ENCODE assay signal across 21 mouse cellular contexts in the genomic region with DNA sequence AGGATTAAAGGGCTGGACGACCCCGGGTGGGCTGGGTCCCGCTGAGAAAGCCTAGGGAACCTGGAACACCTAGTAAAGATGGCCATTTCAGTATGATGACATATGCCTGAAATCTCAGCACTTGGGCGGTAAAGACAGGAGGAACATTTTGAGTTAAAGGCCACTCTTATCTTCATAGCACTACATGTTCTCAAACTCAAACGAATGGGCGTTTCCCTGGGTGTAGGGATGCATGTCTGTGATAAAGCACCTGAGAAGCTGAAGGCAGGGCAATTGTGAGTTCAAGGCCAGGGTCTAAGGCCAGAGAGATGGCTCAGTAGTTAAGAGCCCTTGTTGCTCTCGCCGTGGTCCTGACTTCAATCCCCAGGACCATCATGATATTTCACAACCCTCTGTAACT.
"Had no signal": no experiment of that assay in that cellular context is flagged by ENCODE, and none has a peak within 500 bp of the region (broad histone marks: within the 10 kb centered on the region; RNA-seq: fewer than 3 reads in every experiment).

No protein-coding gene starts in this region.

- H3K27me3 ChIP-seq: heart, embryonic 12.5 days; hindbrain, embryonic 12.5 days; kidney, embryonic 15.5 days; limb, embryonic 12.5 days; liver, embryonic 12.5 days had no signal

- ATAC-seq: hindbrain, embryonic 16.5 days; intestine, embryonic 16.5 days; liver, embryonic 12.5 days had no signal

- H3K9ac ChIP-seq: heart, embryonic 12.5 days; hindbrain, embryonic 12.5 days; hindbrain, embryonic 14.5 days; kidney, embryonic 15.5 days; limb, embryonic 12.5 days; liver, embryonic 12.5 days had no signal

- H3K9me3 ChIP-seq: heart, embryonic 10.5 days; heart, embryonic 12.5 days; hindbrain, embryonic 10.5 days; hindbrain, embryonic 12.5 days; kidney, embryonic 15.5 days; limb, embryonic 10.5 days; limb, embryonic 12.5 days; liver, embryonic 12.5 days had no signal

- H3K4me1 ChIP-seq: hindbrain, embryonic 12.5 days; limb, embryonic 12.5 days had no signal

- H3K27ac ChIP-seq: gastrocnemius, adult 2 months; heart, embryonic 10.5 days; hindbrain, embryonic 10.5 days; hindbrain, embryonic 12.5 days; hindbrain, embryonic 14.5 days; kidney, embryonic 15.5 days; kidney, postnatal 0 days; limb, embryonic 10.5 days; limb, embryonic 12.5 days; liver, embryonic 12.5 days had no signal

- H3K4me2 ChIP-seq: heart, embryonic 12.5 days; hindbrain, embryonic 12.5 days; hindbrain, embryonic 14.5 days; kidney, embryonic 15.5 days; limb, embryonic 12.5 days; liver, embryonic 12.5 days had no signal

- DNase-seq: gastrocnemius, adult 2 months; gastrocnemius, postnatal 10 days; gastrocnemius, postnatal 25 days; kidney, adult 11 months; kidney, adult 2 months; kidney, adult 9 months; kidney, postnatal 14 days; kidney, postnatal 36 days; layer of hippocampus, adult 9-11 months had no signal

- H3K4me3 ChIP-seq: gastrocnemius, adult 2 months; heart, embryonic 10.5 days; heart, embryonic 12.5 days; hindbrain, embryonic 10.5 days; hindbrain, embryonic 12.5 days; kidney, embryonic 15.5 days; limb, embryonic 10.5 days; limb, embryonic 12.5 days; liver, embryonic 12.5 days had no signal
